Mouse (Mus musculus) kidney, adult 2 months (tissue): Measurements from ENCODE around the gene Ccdc126.

Experiments used
- CTCF ChIP-seq: fragments of 200-500 bp; conservative IDR thresholded peaks from 2 replicates; pipeline ENCODE4 v1.5.1; 2011; ENCODE audit warnings: low read depth, mild to moderate bottlenecking, control low read depth, low read length, moderate library complexity, mixed read lengths; ENCODE audit not compliant: insufficient read depth, insufficient read length
- POLR2A ChIP-seq: fragments of 200-500 bp; IDR thresholded peaks from one replicate; pipeline ENCODE4 v1.6.1; 2011; ENCODE audit warnings: low read depth, low read length, control low read depth

DNA sequence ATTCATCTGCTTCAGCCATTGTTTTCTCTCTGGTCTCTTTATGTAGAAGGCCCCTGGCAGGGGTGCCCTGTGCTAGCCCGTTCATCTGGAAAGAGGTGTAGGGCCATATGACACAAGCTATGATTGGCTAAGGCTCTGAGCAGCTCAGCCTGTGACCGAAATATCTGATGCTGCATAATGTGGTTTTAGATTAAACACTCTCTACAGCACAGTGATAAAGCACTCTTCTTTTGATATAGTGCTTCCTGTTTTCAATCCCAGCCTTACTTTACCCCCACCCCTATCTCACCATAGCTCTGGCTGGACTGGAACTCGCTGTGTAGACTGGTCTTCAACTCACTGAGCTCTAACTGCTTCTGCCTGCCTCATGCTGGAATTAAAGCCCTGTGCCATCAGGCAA lies 2.3 kb downstream of the Ccdc126 start:
- no peak for TF ChIP-seq CTCF
- TF ChIP-seq POLR2A: no peak
